19 mouse cellular contexts compared by ENCODE assay signal in the genomic region with DNA sequence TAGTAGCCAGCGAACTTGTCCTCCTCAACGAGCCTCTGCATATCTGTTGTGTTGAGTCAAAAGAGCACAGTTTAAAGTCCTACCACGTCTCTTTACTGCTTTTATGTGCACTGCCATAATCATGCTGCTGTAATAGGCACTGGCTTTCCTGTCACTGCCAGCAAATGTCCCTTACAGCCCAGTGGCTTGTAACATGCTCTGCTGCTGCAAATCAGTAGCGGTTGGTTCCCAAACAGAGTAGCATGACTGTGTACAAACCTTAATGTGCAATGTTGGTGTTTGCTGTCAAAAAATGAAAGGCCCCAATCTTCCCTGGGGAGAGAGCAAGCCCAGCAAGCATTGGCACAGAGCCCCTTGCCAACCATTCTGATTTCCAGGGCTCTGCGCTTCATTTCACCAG.
DNase-seq lines count a peak whose midpoint lies in the region; ATAC-seq lines count a peak whose summit lies in the region.
"Had no signal": no experiment of that assay in that cellular context is flagged by ENCODE, and none has a peak within 500 bp of the region (broad histone marks: within the 10 kb centered on the region; RNA-seq: fewer than 3 reads in every experiment).

No protein-coding gene starts in this region.

- H3K9me3 ChIP-seq in forebrain, embryonic 15.5 days, result no peaks in the 10 kb centered on the region
- H3K9me3 ChIP-seq in forebrain, embryonic 10.5 days, result no peaks in the 10 kb centered on the region
- H3K9me3 ChIP-seq in midbrain, embryonic 15.5 days, result no peaks in the 10 kb centered on the region
- no peaks in the 10 kb centered on the region for H3K9me3 ChIP-seq in midbrain, embryonic 13.5 days
- H3K9me3 ChIP-seq: lung, embryonic 15.5 days had no signal

- H3K27ac ChIP-seq in forebrain, embryonic 15.5 days (replicated peaks), result no peak overlapping the region
- no peak overlapping the region for H3K27ac ChIP-seq in forebrain, embryonic 10.5 days
- no peak overlapping the region for H3K27ac ChIP-seq in midbrain, embryonic 15.5 days
- no peak overlapping the region for H3K27ac ChIP-seq in midbrain, embryonic 13.5 days
- H3K27ac ChIP-seq: kidney, postnatal 0 days; liver, embryonic 14.5 days; lung, embryonic 15.5 days had no signal

- peak; percentile 55 for ATAC-seq in forebrain, embryonic 15.5 days (replicated peaks)
- peak; percentile 20; the same call in 1 of the 2 replicates for ATAC-seq in midbrain, embryonic 15.5 days (replicated peaks)
- ATAC-seq in midbrain, embryonic 13.5 days, result no peak
- ATAC-seq: activated CD4-positive, CD25-positive, alpha-beta regulatory T cell, adult 4 months; intestine, postnatal 0 days had no signal

- H3K4me2 ChIP-seq in forebrain, embryonic 15.5 days (replicated peaks), result no peak overlapping the region
- H3K4me2 ChIP-seq in midbrain, embryonic 15.5 days, result no peak overlapping the region
- no peak overlapping the region for H3K4me2 ChIP-seq in midbrain, embryonic 13.5 days (replicated peaks)
- H3K4me2 ChIP-seq: lung, embryonic 15.5 days had no signal

- H3K9ac ChIP-seq in forebrain, embryonic 15.5 days (replicated peaks), result no peak overlapping the region
- H3K9ac ChIP-seq in midbrain, embryonic 15.5 days, result no peak overlapping the region
- no peak overlapping the region for H3K9ac ChIP-seq in midbrain, embryonic 13.5 days (replicated peaks)
- H3K9ac ChIP-seq: liver, embryonic 14.5 days; lung, embryonic 15.5 days had no signal

- DNase-seq in adrenal gland, postnatal 10 days, result peak; percentile 28
- no peak for DNase-seq in adrenal gland, adult 2 months
- DNase-seq in forebrain, embryonic 10.5 days (ENCODE audit: extremely low spot score, low spot score), result no peak
- DNase-seq in retina, postnatal 7 days (ENCODE audit: low read depth, low spot score), result peak; percentile 4
- DNase-seq in urinary bladder, postnatal 10 days (ENCODE audit: low spot score), result no peak
- DNase-seq: cerebellum, adult 9-10 months; embryo, embryonic 11 days; gastrocnemius, postnatal 25 days; lung, postnatal 4 days; thymus, postnatal 25 days had no signal

- H3K27me3 ChIP-seq in forebrain, embryonic 15.5 days, result no peaks in the 10 kb centered on the region
- no peaks in the 10 kb centered on the region for H3K27me3 ChIP-seq in forebrain, embryonic 10.5 days (ENCODE audit: poor library complexity, severe bottlenecking)
- H3K27me3 ChIP-seq in midbrain, embryonic 15.5 days (replicated peaks), result no peaks in the 10 kb centered on the region
- H3K27me3 ChIP-seq in midbrain, embryonic 13.5 days, result no peaks in the 10 kb centered on the region
- H3K27me3 ChIP-seq: lung, embryonic 15.5 days had no signal

- H3K4me1 ChIP-seq in forebrain, embryonic 15.5 days, result peaks cover 10% of the 10 kb centered on the region
- H3K4me1 ChIP-seq in forebrain, embryonic 10.5 days, result no peaks in the 10 kb centered on the region
- H3K4me1 ChIP-seq in midbrain, embryonic 15.5 days, result no peaks in the 10 kb centered on the region
- H3K4me1 ChIP-seq in midbrain, embryonic 13.5 days (replicated peaks), result no peaks in the 10 kb centered on the region
- H3K4me1 ChIP-seq: lung, embryonic 15.5 days had no signal

- no peaks in the 10 kb centered on the region for H3K36me3 ChIP-seq in forebrain, embryonic 15.5 days
- no peaks in the 10 kb centered on the region for H3K36me3 ChIP-seq in forebrain, embryonic 10.5 days (replicated peaks)
- no peaks in the 10 kb centered on the region for H3K36me3 ChIP-seq in midbrain, embryonic 15.5 days (replicated peaks)
- no peaks in the 10 kb centered on the region for H3K36me3 ChIP-seq in midbrain, embryonic 13.5 days
- H3K36me3 ChIP-seq: lung, embryonic 15.5 days had no signal

- H3K4me3 ChIP-seq in forebrain, embryonic 15.5 days, result no peak overlapping the region
- H3K4me3 ChIP-seq in forebrain, embryonic 10.5 days, result no peak overlapping the region
- H3K4me3 ChIP-seq in midbrain, embryonic 15.5 days, result no peak overlapping the region
- H3K4me3 ChIP-seq in midbrain, embryonic 13.5 days (replicated peaks), result no peak overlapping the region
- H3K4me3 ChIP-seq: lung, embryonic 15.5 days; myocyte had no signal

- WGBS in forebrain, embryonic 15.5 days, result 45% methylated on average over 5 of the region's 5 CpGs
- 93% methylated on average over 5 of the region's 5 CpGs for WGBS in forebrain, embryonic 10.5 days
- WGBS in midbrain, embryonic 15.5 days, result 87% methylated on average over 5 of the region's 5 CpGs
- WGBS in midbrain, embryonic 13.5 days, result 85% methylated on average over 5 of the region's 5 CpGs

Comparison
In these comparisons a context has a peak if more than half of its experiments do, and no peak if none do; other contexts are left out.
1. DNase-seq: peak in adrenal gland, postnatal 10 days (single experiment) and retina, postnatal 7 days (single experiment); none in adrenal gland, adult 2 months (single experiment), forebrain, embryonic 10.5 days (single experiment) and urinary bladder, postnatal 10 days (single experiment).